Mouse (Mus musculus) intestine, embryonic 16.5 days (tissue): Measurements from ENCODE around the gene Apon. TPM values are rescaled to one million over a fixed set of nuclear protein-coding genes. Genes with fewer than 3 reads are reported as not detected.
A peak's percentile ranks its signal among the peaks of the same experiment; 100 is the strongest.

Source experiments
- ATAC-seq: fragments of 200-750 bp; cut with Nextera tagmentation; 2 replicates; pipeline ENCODE4 v1.8.0; 2017; ENCODE audit warnings: moderate TSS enrichment, moderate library complexity
- H3K27ac ChIP-seq: fragments of 300-500 bp; sonication (generic); 2 replicates; pipeline ENCODE4 v1.5.1; 2014; ENCODE audit warnings: mild to moderate bottlenecking, low read length
- H3K27me3 ChIP-seq: fragments of 300-500 bp; sonication (generic); replicated peaks from 2 replicates; pipeline ENCODE4 v1.6.1; 2014; ENCODE audit warnings: low read length, control low read depth, mixed read lengths; ENCODE audit not compliant: control insufficient read depth, insufficient read depth
- H3K36me3 ChIP-seq: fragments of 300-500 bp; sonication (generic); 2 replicates; pipeline ENCODE4 v1.6.1; 2014; ENCODE audit warnings: low read length, control low read depth; ENCODE audit not compliant: control insufficient read depth, insufficient read depth
- H3K4me1 ChIP-seq: fragments of 300-500 bp; sonication (generic); 2 replicates; pipeline ENCODE4 v1.6.1; 2014; ENCODE audit warnings: low read length, control low read depth, mixed read lengths; ENCODE audit not compliant: control insufficient read depth, insufficient read depth
- H3K4me2 ChIP-seq: fragments of 300-500 bp; sonication (generic); 2 replicates; pipeline ENCODE4 v1.6.1; 2014; ENCODE audit warnings: low read depth, low read length, control low read depth
- H3K4me3 ChIP-seq: fragments of 300-500 bp; sonication (generic); 2 replicates; pipeline ENCODE4 v1.5.1; 2014; ENCODE audit warnings: mild to moderate bottlenecking, low read length
- H3K9ac ChIP-seq: fragments of 300-500 bp; sonication (generic); 2 replicates; pipeline ENCODE4 v1.6.1; 2014; ENCODE audit warnings: low read depth, low read length
- H3K9me3 ChIP-seq: fragments of 300-500 bp; sonication (generic); 2 replicates; pipeline ENCODE4 v1.6.1; 2016; ENCODE audit warnings: low read length, control low read depth; ENCODE audit not compliant: control insufficient read depth
- WGBS: fragments of 180-500 bp; shearing (Covaris S2); extraction: QIAGEN DNeasy Blood & Tissue Kit; methylation state at CpG from one replicate; pipeline ENCODE4 v1.1.7; 2014; 5-methylcytosine and 5-hydroxymethylcytosine counted together
- polyA plus RNA-seq: library from polyadenylated mRNA; unstranded; fragments of >200 nt; fragmentation: Nextera tagmentation; extraction: Ambion mirVana; gene quantifications from 2 replicates; pipeline ENCODE4 v1.2.1, GENCODE M21; 2015

The Apon gene
- polyA plus RNA-seq, result 0.18 and 0.20 TPM in 2 replicates

- Histone ChIP-seq H3K27ac (no peak within 1 kb of the TSS), H3K4me2 (no peak within 1 kb of the TSS), H3K4me3 (no peak within 1 kb of the TSS), H3K36me3 (peaks cover 3% of the 10 kb centered on the region; the same call in 1 of the 2 replicates), H3K4me1 (no peaks in the 10 kb centered on the region), H3K27me3 (no peaks in the 10 kb centered on the region), H3K9ac (no peak within 1 kb of the TSS), H3K9me3 (no peaks in the 10 kb centered on the region)
- 0 out of 2 replicates have a peak, but pooled peaks have one; percentile 46 for ATAC-seq
- WGBS, result 79% methylated on average over 4 of the region's 4 CpGs
These were observed at the start of gene Apon for GRCm38 (mm10) chr10:128253677-128254255. TSS of gene Apon (plus strand) at chr10:128254096.

GRCm38 (mm10) chr10:128204941-128205340 lies 49.0 kb upstream of the Apon start:
- Histone ChIP-seq H3K9ac (no peak overlapping the region), H3K27me3 (no peaks in the 10 kb centered on the region), H3K9me3 (no peaks in the 10 kb centered on the region), H3K4me3 (no peak overlapping the region), H3K4me2 (no peak overlapping the region), H3K27ac (no peak overlapping the region), H3K36me3 (no peaks in the 10 kb centered on the region; the same call in 1 of the 2 replicates), H3K4me1 (no peaks in the 10 kb centered on the region)
- 73% methylated on average over 15 of the region's 15 CpGs for WGBS
- ATAC-seq, result no peak

- 93% methylated on average over 10 of the region's 10 CpGs for WGBS
- no peak overlapping the region for H3K9ac ChIP-seq
- H3K27me3 ChIP-seq, result no peaks in the 10 kb centered on the region
- H3K27ac ChIP-seq, result no peak overlapping the region
- H3K4me1 ChIP-seq, result peaks cover 11% of the 10 kb centered on the region; the same call in 1 of the 2 replicates
- H3K4me3 ChIP-seq, result no peak overlapping the region
- H3K4me2 ChIP-seq, result no peak overlapping the region
- H3K9me3 ChIP-seq, result no peaks in the 10 kb centered on the region
- no peaks in the 10 kb centered on the region; the same call in 1 of the 2 replicates for H3K36me3 ChIP-seq
- no peak for ATAC-seq
These were observed 45.6 kb upstream of the Apon start for GRCm38 (mm10) chr10:128208326-128208725.

- Histone ChIP-seq H3K36me3 (no peaks in the 10 kb centered on the region; the same call in 1 of the 2 replicates), H3K4me3 (no peak overlapping the region), H3K27ac (no peak overlapping the region), H3K27me3 (no peaks in the 10 kb centered on the region), H3K4me1 (peaks cover 11% of the 10 kb centered on the region; the same call in 1 of the 2 replicates), H3K4me2 (no peak overlapping the region), H3K9ac (no peak overlapping the region), H3K9me3 (no peaks in the 10 kb centered on the region)
- 92% methylated on average over 11 of the region's 11 CpGs for WGBS
- no peak for ATAC-seq
These were observed 44.4 kb upstream of the Apon start for GRCm38 (mm10) chr10:128209311-128210009.

- peak overlapping the region; percentile 1; the same call in 1 of the 2 replicates for H3K9ac ChIP-seq
- H3K27ac ChIP-seq, result no peak overlapping the region
- H3K36me3 ChIP-seq, result no peaks in the 10 kb centered on the region; the same call in 1 of the 2 replicates
- no peak for ATAC-seq
- H3K27me3 ChIP-seq, result no peaks in the 10 kb centered on the region
- 92% methylated on average over 2 of the region's 2 CpGs for WGBS
- H3K4me3 ChIP-seq, result no peak overlapping the region
- H3K4me1 ChIP-seq, result peaks cover 11% of the 10 kb centered on the region; the same call in 1 of the 2 replicates
- H3K9me3 ChIP-seq, result no peaks in the 10 kb centered on the region
- no peak overlapping the region for H3K4me2 ChIP-seq
These were observed 43.8 kb upstream of the Apon start for GRCm38 (mm10) chr10:128210131-128210530.

GRCm38 (mm10) chr10:128210954-128211353 lies 42.9 kb upstream of the Apon start:
- ATAC-seq, result peak; percentile 33
- WGBS, result 17% methylated on average over 14 of the region's 14 CpGs
- no peaks in the 10 kb centered on the region for H3K9me3 ChIP-seq
- no peak overlapping the region for H3K27ac ChIP-seq
- peaks cover 11% of the 10 kb centered on the region; the same call in 1 of the 2 replicates for H3K4me1 ChIP-seq
- no peaks in the 10 kb centered on the region; the same call in 1 of the 2 replicates for H3K36me3 ChIP-seq
- peak overlapping the region; percentile 89 for H3K4me2 ChIP-seq
- H3K9ac ChIP-seq, result peak overlapping the region; percentile 70
- H3K4me3 ChIP-seq, result peak overlapping the region; percentile 58
- no peaks in the 10 kb centered on the region for H3K27me3 ChIP-seq

- Histone ChIP-seq H3K4me2 (peak within 1 kb of the TSS; percentile 89), H3K4me3 (peak within 1 kb of the TSS; percentile 58), H3K4me1 (peaks cover 11% of the 10 kb centered on the region; the same call in 1 of the 2 replicates), H3K9ac (peak within 1 kb of the TSS; percentile 70), H3K36me3 (no peaks in the 10 kb centered on the region; the same call in 1 of the 2 replicates), H3K27ac (no peak within 1 kb of the TSS), H3K9me3 (no peaks in the 10 kb centered on the region), H3K27me3 (no peaks in the 10 kb centered on the region)
- peak; percentile 95 for ATAC-seq
- WGBS, result under 1% methylated on average over 30 of the region's 30 CpGs
These were observed 42.3 kb upstream of the Apon start, which contains the start of gene Spryd4 for GRCm38 (mm10) chr10:128211390-128212108. TSS of gene Spryd4 (minus strand) at chr10:128211807.

- WGBS, result 52% methylated on average over 6 of the region's 6 CpGs
- Histone ChIP-seq H3K9me3 (no peaks in the 10 kb centered on the region), H3K4me2 (peak overlapping the region; percentile 89), H3K9ac (no peak overlapping the region), H3K27me3 (no peaks in the 10 kb centered on the region), H3K27ac (no peak overlapping the region), H3K4me3 (peak overlapping the region; percentile 58), H3K36me3 (no peaks in the 10 kb centered on the region; the same call in 1 of the 2 replicates), H3K4me1 (peaks cover 11% of the 10 kb centered on the region; the same call in 1 of the 2 replicates)
- peak; percentile 12; the same call in 1 of the 2 replicates for ATAC-seq
These were observed 41.7 kb upstream of the Apon start for GRCm38 (mm10) chr10:128212148-128212547.
